In the genomic region with DNA sequence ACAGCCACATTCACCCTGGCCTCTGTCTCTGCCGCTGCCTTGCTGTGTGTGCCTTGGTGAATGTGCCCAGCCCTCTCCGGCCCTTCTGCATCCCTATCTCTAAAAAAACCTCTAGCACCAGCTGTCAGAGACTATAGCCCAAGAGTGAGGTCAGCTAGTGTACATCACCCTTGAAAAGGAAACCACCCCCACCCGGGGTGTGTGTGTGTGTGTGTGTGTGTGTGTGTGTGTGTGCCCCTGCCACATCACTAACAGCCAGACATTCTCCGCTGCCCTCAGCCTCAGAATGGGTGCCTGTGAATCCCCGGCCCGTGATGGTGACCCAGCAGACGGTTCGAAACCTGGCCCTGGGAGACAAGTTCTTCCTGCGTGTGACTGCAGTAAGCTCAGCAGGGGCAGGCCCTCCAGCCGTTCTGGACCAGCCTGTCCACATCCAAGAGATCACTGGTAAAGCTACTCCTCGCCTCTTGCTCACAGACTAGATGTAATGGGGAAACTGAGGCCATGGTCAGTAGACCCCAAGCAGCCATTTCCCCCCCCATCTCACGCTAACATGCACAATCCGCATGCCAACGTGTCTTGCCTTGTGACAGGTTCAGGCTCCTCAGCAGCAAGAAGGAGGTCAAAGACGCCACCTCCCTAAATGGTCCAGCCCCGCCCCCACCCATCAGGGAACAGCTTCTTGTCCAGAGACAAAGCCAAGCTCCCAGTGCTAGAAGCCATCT, we compare ENCODE assay signal across 20 mouse cellular contexts. TPM values are rescaled to one million over a fixed set of nuclear protein-coding genes. Genes with fewer than 3 reads are reported as not detected.
DNase-seq lines count a peak whose midpoint lies in the region; ATAC-seq and TF ChIP-seq lines count a peak whose summit lies in the region.
"Had no signal": no experiment of that assay in that cellular context is flagged by ENCODE, and none has a peak within 500 bp of the region (broad histone marks: within the 10 kb centered on the region; RNA-seq: fewer than 3 reads in every experiment).

No protein-coding gene starts in this region.

- no peak; the same call in 1 of the 2 replicates for TF ChIP-seq EP300 in CH12.LX (IDR thresholded peaks at IDR 0.05; ENCODE audit: low read length)
- TF ChIP-seq EP300 in lung, postnatal 0 days (IDR thresholded peaks at IDR 0.05): no peak

- dilution Hi-C loops in CH12.LX (cut with MboI; ENCODE audit: extremely low pct_ligation_motif_present, extremely low pct_unique_long_range_greater_than_20kb, low sequenced_read_pairs): no loop called here

- TF ChIP-seq POLR2A in CH12.LX (IDR thresholded peaks at IDR 0.05; ENCODE audit: low read depth, low read length): peak; percentile 17; the same call in 1 of the 2 replicates

- H3K9ac ChIP-seq in forebrain, embryonic 14.5 days (ENCODE audit: low read length): no peak overlapping the region
- no peak overlapping the region for H3K9ac ChIP-seq in heart, embryonic 13.5 days
- H3K9ac ChIP-seq in CH12.LX (ENCODE audit: insufficient read depth, low read depth): peak overlapping the region; percentile 21; the same call in 1 of the 2 replicates
- H3K9ac ChIP-seq in lung, postnatal 0 days (replicated peaks; ENCODE audit: low read depth): no peak overlapping the region
- H3K9ac ChIP-seq: forebrain, embryonic 13.5 days had no signal

- no peak for DNase-seq in forebrain, embryonic 10.5 days (ENCODE audit: extremely low spot score, low spot score)
- DNase-seq in forebrain, embryonic 14.5 days (ENCODE audit: low spot score): no peak
- DNase-seq in heart, adult 18-20 months: no peak
- peak; percentile 50 for DNase-seq in CH12.LX (ENCODE audit: extremely low read depth)
- DNase-seq in gastrocnemius, postnatal 14 days: peak; percentile 14
- no peak for DNase-seq in lung, postnatal 0 days (ENCODE audit: low spot score)
- DNase-seq in layer of hippocampus, adult 8-10 months (ENCODE audit: low spot score in 2 of 2): no peak
- DNase-seq: adrenal gland, postnatal 14 days; cerebellum, postnatal 36 days; heart, postnatal 36 days; kidney, adult 9 months had no signal

- TF ChIP-seq CTCF in CH12.LX (conservative IDR thresholded peaks at IDR 0.05 in 1 of 2, IDR thresholded peaks at IDR 0.05 in 1 of 2; ENCODE audit: low read depth in 2 of 2, low read length in 2 of 2): no peak
- TF ChIP-seq CTCF in lung, postnatal 0 days (IDR thresholded peaks at IDR 0.05): no peak

- intact Hi-C loops in gastrocnemius, postnatal 14 days (cut with DNase I; ENCODE audit: low total_unique reads): loop anchor here (5.0 kb wide), 1 partner anchor 42 kb away; no protein-coding TSS in a partner anchor

- WGBS in forebrain, embryonic 10.5 days: 72% methylated on average over 16 of the region's 16 CpGs
- WGBS in forebrain, embryonic 14.5 days: 80% methylated on average over 16 of the region's 16 CpGs
- WGBS in heart, embryonic 13.5 days: 53% methylated on average over 16 of the region's 16 CpGs
- 62% methylated on average over 16 of the region's 16 CpGs for WGBS in lung, postnatal 0 days

- TF ChIP-seq RAD21 in CH12.LX (IDR thresholded peaks at IDR 0.05; ENCODE audit: low read depth, low read length): no peak

- H3K79me2 ChIP-seq in CH12.LX (replicated peaks; ENCODE audit: control insufficient read depth, extremely low read depth, insufficient read depth, poor library complexity, severe bottlenecking): no peaks in the 10 kb centered on the region

- no peak overlapping the region for H3K4me2 ChIP-seq in forebrain, embryonic 14.5 days (ENCODE audit: low read length)
- H3K4me2 ChIP-seq in heart, embryonic 13.5 days: no peak overlapping the region
- peak overlapping the region; percentile 73 for H3K4me2 ChIP-seq in CH12.LX (ENCODE audit: insufficient read depth, low read depth, poor library complexity, severe bottlenecking)
- no peak overlapping the region for H3K4me2 ChIP-seq in lung, postnatal 0 days (replicated peaks; ENCODE audit: low read depth, low read length)
- H3K4me2 ChIP-seq: embryonic facial prominence, embryonic 13.5 days; forebrain, embryonic 13.5 days; liver, embryonic 11.5 days had no signal

- H3K27me3 ChIP-seq in forebrain, embryonic 10.5 days (ENCODE audit: poor library complexity, severe bottlenecking): peaks cover 6% of the 10 kb centered on the region
- H3K27me3 ChIP-seq in forebrain, embryonic 14.5 days (replicated peaks; ENCODE audit: control insufficient read depth, insufficient read depth, low read length): no peaks in the 10 kb centered on the region
- peaks cover 27% of the 10 kb centered on the region for H3K27me3 ChIP-seq in heart, embryonic 13.5 days (replicated peaks)
- no peaks in the 10 kb centered on the region for H3K27me3 ChIP-seq in CH12.LX (replicated peaks)
- no peaks in the 10 kb centered on the region for H3K27me3 ChIP-seq in lung, postnatal 0 days (replicated peaks; ENCODE audit: insufficient read depth, low read length)
- H3K27me3 ChIP-seq: embryonic facial prominence, embryonic 13.5 days; forebrain, embryonic 13.5 days had no signal

- H3K9me3 ChIP-seq in forebrain, embryonic 10.5 days: no peaks in the 10 kb centered on the region
- no peaks in the 10 kb centered on the region for H3K9me3 ChIP-seq in forebrain, embryonic 14.5 days (replicated peaks; ENCODE audit: control insufficient read depth, low read length)
- H3K9me3 ChIP-seq in heart, embryonic 13.5 days: no peaks in the 10 kb centered on the region
- no peaks in the 10 kb centered on the region for H3K9me3 ChIP-seq in CH12.LX (replicated peaks; ENCODE audit: low read length)
- H3K9me3 ChIP-seq in lung, postnatal 0 days (ENCODE audit: low read length): no peaks in the 10 kb centered on the region
- H3K9me3 ChIP-seq: embryonic facial prominence, embryonic 13.5 days; forebrain, embryonic 13.5 days; G1E had no signal

- no peak for ATAC-seq in forebrain, embryonic 14.5 days
- no peak for ATAC-seq in heart, embryonic 13.5 days (ENCODE audit: extremely low read depth, insufficient number of reproducible peaks, low FRiP score, low TSS enrichment)
- no peak for ATAC-seq in lung, postnatal 0 days
- ATAC-seq: forebrain, embryonic 13.5 days; inflammation-experienced regulatory T-cells, adult 6 months had no signal

- no peaks in the 10 kb centered on the region for H3K36me3 ChIP-seq in forebrain, embryonic 10.5 days (replicated peaks)
- no peaks in the 10 kb centered on the region for H3K36me3 ChIP-seq in forebrain, embryonic 14.5 days (ENCODE audit: control insufficient read depth, insufficient read depth, low read length)
- no peaks in the 10 kb centered on the region for H3K36me3 ChIP-seq in heart, embryonic 13.5 days
- H3K36me3 ChIP-seq in CH12.LX (replicated peaks in 1 of 2; ENCODE audit: control insufficient read depth in 1 of 2, insufficient read depth in 1 of 2, low read length in 1 of 2): no peaks in the 10 kb centered on the region
- H3K36me3 ChIP-seq in lung, postnatal 0 days (ENCODE audit: insufficient read depth, low read length): no peaks in the 10 kb centered on the region
- H3K36me3 ChIP-seq: embryonic facial prominence, embryonic 13.5 days; G1E had no signal

- H3K4me1 ChIP-seq in forebrain, embryonic 10.5 days: peaks cover 47% of the 10 kb centered on the region
- H3K4me1 ChIP-seq in forebrain, embryonic 14.5 days (ENCODE audit: control insufficient read depth, insufficient read depth, low read length): peaks cover 10% of the 10 kb centered on the region; the same call in 1 of the 2 replicates
- H3K4me1 ChIP-seq in heart, embryonic 13.5 days: peaks cover 43% of the 10 kb centered on the region
- H3K4me1 ChIP-seq in CH12.LX (ENCODE audit: control insufficient read depth in 1 of 2, insufficient read depth in 2 of 2): peaks cover 32 to 93% of the 10 kb centered on the region in 2 experiments
- H3K4me1 ChIP-seq in lung, postnatal 0 days (ENCODE audit: insufficient read depth, low read depth, low read length): peaks cover 14% of the 10 kb centered on the region

- H3K27ac ChIP-seq in forebrain, embryonic 10.5 days: peak overlapping the region; percentile 53
- no peak overlapping the region for H3K27ac ChIP-seq in forebrain, embryonic 14.5 days (ENCODE audit: low read depth, low read length)
- H3K27ac ChIP-seq in heart, embryonic 13.5 days (replicated peaks): peak overlapping the region; percentile 84; the same call in 1 of the 2 replicates
- peak overlapping the region; percentile 89 for H3K27ac ChIP-seq in CH12.LX (ENCODE audit: insufficient read depth, low read depth)
- H3K27ac ChIP-seq in lung, postnatal 0 days (ENCODE audit: low read length): no peak overlapping the region
- H3K27ac ChIP-seq: embryonic facial prominence, embryonic 13.5 days; forebrain, embryonic 13.5 days had no signal

- in situ Hi-C loops in CH12.LX (cut with MboI; ENCODE audit: low pct_ligation_motif_present, low pct_unique_long_range_greater_than_20kb, low sequenced_read_pairs): loop anchor here (5.0 to 10.0 kb wide), 3 partner anchors 38 to 100 kb away; no protein-coding TSS in a partner anchor

- no peak overlapping the region for H3K4me3 ChIP-seq in forebrain, embryonic 10.5 days
- no peak overlapping the region for H3K4me3 ChIP-seq in forebrain, embryonic 14.5 days (ENCODE audit: low read depth, low read length)
- no peak overlapping the region for H3K4me3 ChIP-seq in heart, embryonic 13.5 days
- peak overlapping the region; percentile 18 to 21 (median 20) for H3K4me3 ChIP-seq in CH12.LX (replicated peaks in 1 of 3; ENCODE audit: low read depth in 2 of 3, low read length in 2 of 3, poor library complexity in 1 of 3)
- no peak overlapping the region for H3K4me3 ChIP-seq in lung, postnatal 0 days (ENCODE audit: low read depth, low read length)
- H3K4me3 ChIP-seq: embryonic facial prominence, embryonic 13.5 days; forebrain, embryonic 13.5 days had no signal

RNA-seq across cellular contexts. Expression of a gene that starts 1.2 kb away (rescaled TPM):
- 0.46 and 0.65 TPM in 2 replicates for polyA plus RNA-seq in forebrain, embryonic 10.5 days (2016; fragmentation: Nextera tagmentation; extraction: Ambion mirVana)
- polyA plus RNA-seq in forebrain, embryonic 14.5 days (2014; fragmentation: Nextera tagmentation; extraction: Ambion mirVana): 0.10 TPM in 1 of 2 replicates, not detected in the other
- 0.67 and 2.1 TPM in 2 replicates for polyA plus RNA-seq in heart, embryonic 13.5 days (2015; fragmentation: Nextera tagmentation; extraction: Ambion mirVana)
- total RNA-seq in heart, adult 18-20 months (2021): not detected
- total RNA-seq in CH12.LX (2012; rRNA removed): 0.25 TPM in 2 replicates
- 0.51 and 0.62 TPM in 2 replicates for total RNA-seq in CH12.LX (2014; rRNA removed)
- 2.4 and 3.0 TPM in 2 replicates for polyA plus RNA-seq in CH12.LX (2012; ENCODE audit: insufficient read length, low read depth)
- total RNA-seq in gastrocnemius, postnatal 14 days (2021): 100 to 1,000 TPM; 716 to 830 TPM
- polyA plus RNA-seq in lung, postnatal 0 days (2015; fragmentation: Nextera tagmentation; extraction: Ambion mirVana): 0.18 and 0.38 TPM in 2 replicates
- under 1 TPM in 1 of 4 experiments, not detected in 3; 0.28 TPM for total RNA-seq in layer of hippocampus, adult 8-10 months (2022)
- total RNA-seq: adrenal gland, postnatal 14 days; heart, postnatal 36 days; megakaryocyte-erythroid progenitor cell, adult 5-6 weeks; monocyte, adult 5-6 weeks had no signal
- polyA plus RNA-seq: forebrain, embryonic 13.5 days; G1E; inflammation-experienced regulatory T-cells, adult 6 months; stomach, embryonic 14.5 days had no signal

RNA-seq across cellular contexts. Expression of a gene that starts 12.5 kb away (rescaled TPM):
- not detected in 2 replicates for polyA plus RNA-seq in forebrain, embryonic 10.5 days (2016; fragmentation: Nextera tagmentation; extraction: Ambion mirVana)
- polyA plus RNA-seq in forebrain, embryonic 14.5 days (2014; fragmentation: Nextera tagmentation; extraction: Ambion mirVana): 2.5 and 3.7 TPM in 2 replicates
- 0.66 and 1.5 TPM in 2 replicates for polyA plus RNA-seq in heart, embryonic 13.5 days (2015; fragmentation: Nextera tagmentation; extraction: Ambion mirVana)
- total RNA-seq in heart, adult 18-20 months (2021): 1 to 10 TPM in 1 of 2 experiments, under 1 TPM in 1; 0.42 to 1.0 TPM
- 1.5 and 1.7 TPM in 2 replicates for total RNA-seq in CH12.LX (2012; rRNA removed)
- 6.1 and 6.3 TPM in 2 replicates for total RNA-seq in CH12.LX (2014; rRNA removed)
- 6.7 and 10.2 TPM in 2 replicates for polyA plus RNA-seq in CH12.LX (2012; ENCODE audit: insufficient read length, low read depth)
- total RNA-seq in gastrocnemius, postnatal 14 days (2021): 1 to 10 TPM; 1.4 to 2.0 TPM
- polyA plus RNA-seq in lung, postnatal 0 days (2015; fragmentation: Nextera tagmentation; extraction: Ambion mirVana): 550 and 782 TPM in 2 replicates
- total RNA-seq in layer of hippocampus, adult 8-10 months (2022): 10 to 100 TPM; 14.8 to 44.4 (median 27.1) TPM
- total RNA-seq: G1E had no signal
- polyA plus RNA-seq: G1E had no signal

RNA-seq across cellular contexts. Expression of a gene that starts 40.8 kb away (rescaled TPM):
- polyA plus RNA-seq in forebrain, embryonic 10.5 days (2016; fragmentation: Nextera tagmentation; extraction: Ambion mirVana): 0.14 and 0.36 TPM in 2 replicates
- 5.4 and 7.1 TPM in 2 replicates for polyA plus RNA-seq in forebrain, embryonic 14.5 days (2014; fragmentation: Nextera tagmentation; extraction: Ambion mirVana)
- polyA plus RNA-seq in heart, embryonic 13.5 days (2015; fragmentation: Nextera tagmentation; extraction: Ambion mirVana): 8.3 and 9.0 TPM in 2 replicates
- 10 to 100 TPM in 1 of 2 experiments, 1 to 10 TPM in 1; 7.1 to 12.8 TPM for total RNA-seq in heart, adult 18-20 months (2021)
- not detected in 2 replicates for total RNA-seq in CH12.LX (2012; rRNA removed)
- not detected in 2 replicates for total RNA-seq in CH12.LX (2014; rRNA removed)
- polyA plus RNA-seq in CH12.LX (2012; ENCODE audit: insufficient read length, low read depth): 0.10 and 0.20 TPM in 2 replicates
- total RNA-seq in gastrocnemius, postnatal 14 days (2021): under 1 TPM; 0.58 to 0.78 TPM
- polyA plus RNA-seq in lung, postnatal 0 days (2015; fragmentation: Nextera tagmentation; extraction: Ambion mirVana): 4.8 and 4.9 TPM in 2 replicates
- total RNA-seq in layer of hippocampus, adult 8-10 months (2022): 100 to 1,000 TPM; 190 to 216 (median 202) TPM
- total RNA-seq: megakaryocyte-erythroid progenitor cell, adult 5-6 weeks; monocyte, adult 5-6 weeks had no signal
- polyA plus RNA-seq: G1E; inflammation-experienced regulatory T-cells, adult 6 months had no signal

Comparison
In these comparisons a context has a peak if more than half of its experiments do, and no peak if none do; other contexts are left out.
1. H3K27ac ChIP-seq: peak in forebrain, embryonic 10.5 days (single experiment), heart, embryonic 13.5 days (single experiment) and CH12.LX (single experiment); none in forebrain, embryonic 14.5 days (single experiment) and lung, postnatal 0 days (single experiment).
2. DNase-seq: peak in CH12.LX (single experiment) and gastrocnemius, postnatal 14 days (single experiment); none in forebrain, embryonic 10.5 days (single experiment), forebrain, embryonic 14.5 days (single experiment), heart, adult 18-20 months (0 of 2), lung, postnatal 0 days (single experiment) and layer of hippocampus, adult 8-10 months (0 of 2).
3. H3K4me3 ChIP-seq: peak in CH12.LX (3 of 3); none in forebrain, embryonic 10.5 days (single experiment), forebrain, embryonic 14.5 days (single experiment), heart, embryonic 13.5 days (single experiment) and lung, postnatal 0 days (single experiment).
4. RNA of a gene that starts 12.5 kb away (polyA plus RNA-seq): 550 to 782 TPM in lung, postnatal 0 days; 6.7 to 10.2 TPM in CH12.LX, 2.5 to 3.7 TPM in forebrain, embryonic 14.5 days, 0.66 to 1.5 TPM in heart, embryonic 13.5 days and not detected in forebrain, embryonic 10.5 days; every median in the first group is over 10 times any median in the second.